8 mouse cellular contexts compared by ENCODE assay signal in genomic region chr3:109122641-109123530, GRCm38 (mm10). TPM values are rescaled to one million over a fixed set of nuclear protein-coding genes. Genes with fewer than 3 reads are reported as not detected.
A peak's percentile ranks its signal among the peaks of the same experiment; 100 is the strongest.
DNase-seq lines count a peak whose midpoint lies in the region; ATAC-seq and TF ChIP-seq lines count a peak whose summit lies in the region.

Slc25a24 (plus strand) TSS chr3:109123149.

- peak within 1 kb of the TSS; percentile 89 for H3K9ac ChIP-seq in intestine, embryonic 14.5 days (ENCODE audit: low read length)
- H3K9ac ChIP-seq in liver, embryonic 11.5 days (ENCODE audit: low read depth, low read length) = peak within 1 kb of the TSS; percentile 86

- no peaks in the 10 kb centered on the region for H3K9me3 ChIP-seq in intestine, embryonic 14.5 days (ENCODE audit: control insufficient read depth, low read length)
- H3K9me3 ChIP-seq in liver, embryonic 11.5 days (ENCODE audit: control insufficient read depth, low read length) = no peaks in the 10 kb centered on the region

- under 1% methylated on average over 40 of the region's 49 CpGs for WGBS in intestine, embryonic 14.5 days
- 2% methylated on average over 35 of the region's 49 CpGs for WGBS in liver, embryonic 11.5 days

- ATAC-seq in intestine, embryonic 14.5 days (replicated peaks; ENCODE audit: low FRiP score, low TSS enrichment, low read depth) = peak; percentile 91
- peak; percentile 87 for ATAC-seq in liver, embryonic 11.5 days (replicated peaks; ENCODE audit: low FRiP score)
- peak; percentile 65 for ATAC-seq in monocyte, adult 5-6 weeks (replicated peaks; ENCODE audit: insufficient number of reproducible peaks, low FRiP score, low TSS enrichment, poor library complexity, severe bottlenecking)

- H3K36me3 ChIP-seq in intestine, embryonic 14.5 days (ENCODE audit: control insufficient read depth, insufficient read depth, low read length) = peaks cover 3% of the 10 kb centered on the region; the same call in 1 of the 2 replicates
- no peaks in the 10 kb centered on the region for H3K36me3 ChIP-seq in liver, embryonic 11.5 days (ENCODE audit: control insufficient read depth, insufficient read depth, low read length)
- H3K36me3 ChIP-seq in splenic B cell, adult 2 months (ENCODE audit: control insufficient read depth, insufficient read depth, low read length, poor library complexity, severe bottlenecking) = no peaks in the 10 kb centered on the region

- peak within 1 kb of the TSS; percentile 65 for H3K4me3 ChIP-seq in left cerebral cortex, adult 2 months
- peak within 1 kb of the TSS; percentile 65 for H3K4me3 ChIP-seq in intestine, embryonic 14.5 days (ENCODE audit: low read depth, low read length)
- H3K4me3 ChIP-seq in liver, embryonic 11.5 days (ENCODE audit: low read depth, low read length) = peak within 1 kb of the TSS; percentile 73

- H3K4me2 ChIP-seq in intestine, embryonic 14.5 days (ENCODE audit: low read length) = peak within 1 kb of the TSS; percentile 64
- H3K4me2 ChIP-seq in liver, embryonic 11.5 days = peak within 1 kb of the TSS; percentile 93

- no peaks in the 10 kb centered on the region for H3K27me3 ChIP-seq in intestine, embryonic 14.5 days (replicated peaks; ENCODE audit: control insufficient read depth, insufficient read depth, low read length)
- H3K27me3 ChIP-seq in liver, embryonic 11.5 days (replicated peaks; ENCODE audit: control insufficient read depth, insufficient read depth, low read length) = no peaks in the 10 kb centered on the region
- H3K27me3 ChIP-seq in splenic B cell, adult 2 months (ENCODE audit: control insufficient read depth, insufficient read depth, low read length, poor library complexity, severe bottlenecking) = no peaks in the 10 kb centered on the region

- DNase-seq in left cerebral cortex, adult 2 months (ENCODE audit: extremely low spot score in 1 of 2, low spot score in 2 of 2) = peak; percentile 14 to 20
- no peak for DNase-seq in left cerebral cortex, adult 11 months (ENCODE audit: low spot score)
- DNase-seq in embryo, embryonic 10 days (ENCODE audit: low spot score) = peak; percentile 73
- peak; percentile 49 to 66 for DNase-seq in gastrocnemius, postnatal 36 days
- DNase-seq in intestine, embryonic 14.5 days (ENCODE audit: low spot score) = peak; percentile 58
- DNase-seq in liver, embryonic 11.5 days (ENCODE audit: low spot score) = peak; percentile 69
- DNase-seq in splenic B cell, adult 2 months (ENCODE audit: low read depth, low spot score) = peak; percentile 47

- intact Hi-C loops in left cerebral cortex, adult 2 months (cut with DNase I) = no loop called here
- intact Hi-C loops in gastrocnemius, postnatal 36 days (cut with DNase I) = no loop called here

- H3K4me1 ChIP-seq in intestine, embryonic 14.5 days (replicated peaks; ENCODE audit: control insufficient read depth, insufficient read depth, low read length) = peaks cover 22% of the 10 kb centered on the region; the same call in 1 of the 2 replicates
- peaks cover 7% of the 10 kb centered on the region for H3K4me1 ChIP-seq in liver, embryonic 11.5 days (replicated peaks; ENCODE audit: control insufficient read depth, insufficient read depth, low read length)

- TF ChIP-seq CTCF in left cerebral cortex, adult 2 months (IDR thresholded peaks at IDR 0.05) = no peak

- H3K27ac ChIP-seq in left cerebral cortex, adult 2 months = peak within 1 kb of the TSS; percentile 79
- H3K27ac ChIP-seq in intestine, embryonic 14.5 days (ENCODE audit: low read depth) = peak within 1 kb of the TSS; percentile 83
- peak within 1 kb of the TSS; percentile 68 for H3K27ac ChIP-seq in liver, embryonic 11.5 days (ENCODE audit: low read depth, low read length)

RNA-seq across cellular contexts. Expression of gene Slc25a24, which starts in this region (rescaled TPM):
- 1 to 10 TPM; 3.4 to 4.0 TPM for total RNA-seq in left cerebral cortex, adult 2 months (2021)
- 1 to 10 TPM; 2.5 to 3.0 TPM for total RNA-seq in gastrocnemius, postnatal 36 days (2021)
- 39.8 and 47.7 TPM in 2 replicates for polyA plus RNA-seq in intestine, embryonic 14.5 days (2014; fragmentation: Nextera tagmentation; extraction: Ambion mirVana)
- polyA plus RNA-seq in liver, embryonic 11.5 days (2014; fragmentation: Nextera tagmentation; extraction: Ambion mirVana) = 16.2 and 19.9 TPM in 2 replicates
- 33.5 to 62.0 TPM (median 44.1 TPM) in 3 replicates for total RNA-seq in monocyte, adult 5-6 weeks (2017)
